Mouse (Mus musculus): ENCODE results near the gene Gm3409. TPM values are rescaled to one million over a fixed set of nuclear protein-coding genes. Genes with fewer than 3 reads are reported as not detected.

The Gm3409 gene
- polyA plus RNA-seq, 1 experiment from 2014 or later, result not detected

- Histone ChIP-seq H3K4me1 (peaks cover 18% of the 10 kb centered on the region), H3K9me3 (replicated peaks) (no peaks in the 10 kb centered on the region), H3K36me3 (no peaks in the 10 kb centered on the region), H3K27ac (replicated peaks) (no peak overlapping the region), H3K27me3 (ENCODE audit: low read depth, poor library complexity, severe bottlenecking) (peaks cover 65% of the 10 kb centered on the region), H3K4me3 (peak overlapping the region; percentile 71)
- no peak for DNase-seq (ENCODE audit: low spot score)
- WGBS, result 13% methylated on average over 10 of the region's 10 CpGs
These were observed 46.7 kb downstream of the Gm3409 start for GRCm38 (mm10) chr5:146584156-146584477.

DNA sequence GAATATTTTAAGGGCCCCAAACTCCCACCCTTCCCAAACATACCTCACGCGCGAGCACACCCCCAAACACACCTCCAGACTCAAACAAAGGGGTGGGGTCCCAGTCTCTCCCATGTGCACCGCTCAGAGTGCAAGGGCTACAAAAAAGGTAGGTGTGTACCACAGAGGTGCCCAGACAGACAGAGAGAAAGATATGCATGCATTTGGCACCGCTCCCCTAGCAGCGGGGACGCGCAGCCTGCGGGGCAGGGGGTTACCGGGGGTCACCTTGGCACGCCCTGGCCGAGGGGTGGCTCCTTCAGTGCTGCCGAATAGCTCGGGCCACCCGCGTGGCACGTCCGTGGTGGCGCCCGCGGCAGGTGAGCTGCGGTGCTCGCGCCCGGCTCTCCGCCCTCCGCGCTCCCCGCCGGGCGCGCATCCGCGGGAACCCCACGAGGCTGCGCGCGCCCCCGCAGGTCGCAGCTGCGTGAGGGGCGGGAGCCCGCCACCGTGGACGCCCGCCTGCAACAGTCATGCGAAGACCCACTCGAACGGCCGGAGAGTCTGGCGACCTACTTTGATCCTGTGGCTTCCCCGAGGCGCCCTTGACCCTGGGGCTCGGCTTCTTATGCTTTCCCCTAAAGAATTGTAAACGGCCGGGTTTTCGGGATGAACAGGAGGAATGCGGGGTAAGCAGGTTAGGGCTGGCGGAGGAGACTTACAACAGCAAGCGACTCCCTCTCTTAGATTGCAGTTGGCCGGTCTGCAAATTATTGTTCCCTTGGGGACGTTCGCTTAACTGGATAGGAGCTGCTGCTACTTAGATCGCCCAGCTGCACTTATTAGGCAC lies 47.2 kb downstream of the Gm3409 start, which contains the start of gene Gpr12:
Gene Gpr12 (minus strand): TSS at position 762 of the 829 bp plus-strand sequence.
- Histone ChIP-seq H3K9me3 (replicated peaks) (no peaks in the 10 kb centered on the region), H3K4me3 (peak within 1 kb of the TSS; percentile 71), H3K27ac (replicated peaks) (peak within 1 kb of the TSS; percentile 71; the same call in 1 of the 2 replicates), H3K27me3 (ENCODE audit: low read depth, poor library complexity, severe bottlenecking) (peaks cover 71% of the 10 kb centered on the region), H3K36me3 (no peaks in the 10 kb centered on the region), H3K4me1 (peaks cover 18% of the 10 kb centered on the region)
- 1% methylated on average over 64 of the region's 64 CpGs for WGBS
- peak; percentile 52 for DNase-seq (ENCODE audit: low spot score)

DNA sequence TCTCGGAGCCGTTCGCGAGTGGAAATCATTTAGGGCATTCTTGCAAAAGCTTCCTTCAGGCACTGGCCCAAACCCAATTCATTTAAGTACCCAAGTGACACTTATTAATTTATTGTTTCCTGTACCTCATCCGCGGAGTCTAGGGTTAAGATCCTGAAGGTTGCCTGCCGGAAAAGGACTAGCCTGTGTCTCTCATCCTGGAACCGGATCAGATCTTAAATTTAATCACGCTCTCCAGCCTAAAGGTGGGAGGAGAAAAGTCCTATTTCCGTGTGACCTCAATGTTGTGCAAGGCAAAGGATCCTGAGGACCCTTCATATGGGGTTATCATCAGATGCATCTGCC lies 47.8 kb downstream of the Gm3409 start:
- Histone ChIP-seq H3K27me3 (ENCODE audit: low read depth, poor library complexity, severe bottlenecking) (peaks cover 76% of the 10 kb centered on the region), H3K36me3 (no peaks in the 10 kb centered on the region), H3K9me3 (replicated peaks) (no peaks in the 10 kb centered on the region), H3K4me3 (peak overlapping the region; percentile 71), H3K4me1 (peaks cover 18% of the 10 kb centered on the region), H3K27ac (replicated peaks) (peak overlapping the region; percentile 71; the same call in 1 of the 2 replicates)
- no peak for DNase-seq (ENCODE audit: low spot score)
- 22% methylated on average over 10 of the region's 10 CpGs for WGBS

- Histone ChIP-seq H3K36me3 (no peaks in the 10 kb centered on the region), H3K27me3 (ENCODE audit: low read depth, poor library complexity, severe bottlenecking) (peaks cover 87% of the 10 kb centered on the region), H3K27ac (replicated peaks) (no peak overlapping the region), H3K9me3 (replicated peaks) (no peaks in the 10 kb centered on the region), H3K4me3 (no peak overlapping the region), H3K4me1 (peaks cover 18% of the 10 kb centered on the region)
- 69% methylated on average over 8 of the region's 8 CpGs for WGBS
- DNase-seq (ENCODE audit: low spot score), result no peak
These were observed 49.1 kb downstream of the Gm3409 start for GRCm38 (mm10) chr5:146586357-146587070.

Other genes with a start within 250 kb of the Gm3409 start
- 10.9 and 11.7 TPM in 2 replicates for gene Wasf3, start 152.7 kb upstream of the Gm3409 start, polyA plus RNA-seq (2016; fragmentation: Nextera tagmentation; extraction: Ambion mirVana)
- not detected in 2 replicates for gene Gm6408, start 55.7 kb upstream of the Gm3409 start, polyA plus RNA-seq (2016; fragmentation: Nextera tagmentation; extraction: Ambion mirVana)
- not detected in 2 replicates for gene Gm6370, start 46.3 kb upstream of the Gm3409 start, polyA plus RNA-seq (2016; fragmentation: Nextera tagmentation; extraction: Ambion mirVana)
- not detected in 2 replicates for gene 4930449I24Rik, start 35.2 kb upstream of the Gm3409 start, polyA plus RNA-seq (2016; fragmentation: Nextera tagmentation; extraction: Ambion mirVana)
- gene Gm3402, start 23.5 kb upstream of the Gm3409 start, polyA plus RNA-seq (2016; fragmentation: Nextera tagmentation; extraction: Ambion mirVana), result not detected in 2 replicates
- gene Gm3404, start 11.8 kb upstream of the Gm3409 start, polyA plus RNA-seq (2016; fragmentation: Nextera tagmentation; extraction: Ambion mirVana), result not detected in 2 replicates
- gene Gm3415, start 18.5 kb downstream of the Gm3409 start, polyA plus RNA-seq (2016; fragmentation: Nextera tagmentation; extraction: Ambion mirVana), result not detected in 2 replicates
- 0.12 and 0.20 TPM in 2 replicates for gene Gpr12, start 47.6 kb downstream of the Gm3409 start, polyA plus RNA-seq (2016; fragmentation: Nextera tagmentation; extraction: Ambion mirVana)

All from midbrain, embryonic 10.5 days (tissue).